Mouse (Mus musculus): ENCODE measurements around the gene Clstn3. TPM values are rescaled to one million over a fixed set of nuclear protein-coding genes. Genes with fewer than 3 reads are reported as not detected.

Gene Clstn3
- polyA plus RNA-seq, 2 experiments, result 5.1 to 11.2 TPM

GRCm38 (mm10) chr6:124443338-124443737 is 21.3 kb downstream of the Clstn3 start:
- no peaks in the 10 kb centered on the region; the same call in 1 of the 2 replicates for H3K36me3 ChIP-seq (ENCODE audit: control insufficient read depth, insufficient read depth, low read length)
- WGBS, result 79% methylated on average over 2 of the region's 2 CpGs
- H3K4me3 ChIP-seq (replicated peaks; ENCODE audit: low read length), result no peak overlapping the region
- no peak overlapping the region for H3K9ac ChIP-seq (ENCODE audit: low read depth, low read length, severe bottlenecking)
- H3K9me3 ChIP-seq (ENCODE audit: control insufficient read depth, low read length), result no peaks in the 10 kb centered on the region
- no peaks in the 10 kb centered on the region for H3K27me3 ChIP-seq (ENCODE audit: control insufficient read depth, insufficient read depth, low read length)
- ATAC-seq (ENCODE audit: low FRiP score, low read depth), result no peak
- TF ChIP-seq POLR2A (IDR thresholded peaks at IDR 0.05; ENCODE audit: borderline replicate concordance, extremely low read depth, insufficient read depth, insufficient read length), result no peak
- H3K4me2 ChIP-seq (replicated peaks; ENCODE audit: low read depth, low read length, severe bottlenecking), result no peak overlapping the region
- no peaks in the 10 kb centered on the region for H3K4me1 ChIP-seq (ENCODE audit: control insufficient read depth, insufficient read depth, low read length)
- DNase-seq (ENCODE audit: low spot score), result no peak
- no peak overlapping the region for H3K27ac ChIP-seq (replicated peaks; ENCODE audit: low read depth, low read length)

GRCm38 (mm10) chr6:124436245-124436644 is 28.3 kb downstream of the Clstn3 start:
- Histone ChIP-seq H3K27me3 (ENCODE audit: control insufficient read depth, insufficient read depth, low read length) (no peaks in the 10 kb centered on the region), H3K4me3 (replicated peaks; ENCODE audit: low read length) (no peak overlapping the region), H3K9ac (ENCODE audit: low read depth, low read length, severe bottlenecking) (no peak overlapping the region), H3K4me1 (ENCODE audit: control insufficient read depth, insufficient read depth, low read length) (no peaks in the 10 kb centered on the region), H3K36me3 (ENCODE audit: control insufficient read depth, insufficient read depth, low read length) (no peaks in the 10 kb centered on the region; the same call in 1 of the 2 replicates), H3K27ac (replicated peaks; ENCODE audit: low read depth, low read length) (no peak overlapping the region), H3K4me2 (replicated peaks; ENCODE audit: low read depth, low read length, severe bottlenecking) (no peak overlapping the region), H3K9me3 (ENCODE audit: control insufficient read depth, low read length) (no peaks in the 10 kb centered on the region)
- WGBS, result 83% methylated on average over 7 of the region's 7 CpGs
- no peak for ATAC-seq (ENCODE audit: low FRiP score, low read depth)
- no peak for DNase-seq (ENCODE audit: low spot score)
- no peak for TF ChIP-seq POLR2A (IDR thresholded peaks at IDR 0.05; ENCODE audit: borderline replicate concordance, extremely low read depth, insufficient read depth, insufficient read length)

GRCm38 (mm10) chr6:124435173-124435572 is 29.4 kb downstream of the Clstn3 start:
- Histone ChIP-seq H3K36me3 (ENCODE audit: control insufficient read depth, insufficient read depth, low read length) (no peaks in the 10 kb centered on the region; the same call in 1 of the 2 replicates), H3K4me1 (ENCODE audit: control insufficient read depth, insufficient read depth, low read length) (no peaks in the 10 kb centered on the region), H3K27ac (replicated peaks; ENCODE audit: low read depth, low read length) (no peak overlapping the region), H3K9ac (ENCODE audit: low read depth, low read length, severe bottlenecking) (no peak overlapping the region), H3K4me2 (replicated peaks; ENCODE audit: low read depth, low read length, severe bottlenecking) (no peak overlapping the region), H3K27me3 (ENCODE audit: control insufficient read depth, insufficient read depth, low read length) (no peaks in the 10 kb centered on the region), H3K4me3 (replicated peaks; ENCODE audit: low read length) (no peak overlapping the region), H3K9me3 (ENCODE audit: control insufficient read depth, low read length) (no peaks in the 10 kb centered on the region)
- no peak for ATAC-seq (ENCODE audit: low FRiP score, low read depth)
- no peak for DNase-seq (ENCODE audit: low spot score)
- WGBS, result 78% methylated on average over 5 of the region's 5 CpGs
- no peak for TF ChIP-seq POLR2A (IDR thresholded peaks at IDR 0.05; ENCODE audit: borderline replicate concordance, extremely low read depth, insufficient read depth, insufficient read length)

- ATAC-seq (ENCODE audit: low FRiP score, low read depth) (no peak), DNase-seq (ENCODE audit: low spot score) (no peak)
- 88% methylated on average over 8 of the region's 8 CpGs for WGBS
- Histone ChIP-seq H3K27ac (replicated peaks; ENCODE audit: low read depth, low read length) (no peak overlapping the region), H3K4me3 (replicated peaks; ENCODE audit: low read length) (no peak overlapping the region), H3K27me3 (ENCODE audit: control insufficient read depth, insufficient read depth, low read length) (no peaks in the 10 kb centered on the region), H3K4me1 (ENCODE audit: control insufficient read depth, insufficient read depth, low read length) (no peaks in the 10 kb centered on the region), H3K36me3 (ENCODE audit: control insufficient read depth, insufficient read depth, low read length) (no peaks in the 10 kb centered on the region; the same call in 1 of the 2 replicates), H3K9me3 (ENCODE audit: control insufficient read depth, low read length) (no peaks in the 10 kb centered on the region), H3K4me2 (replicated peaks; ENCODE audit: low read depth, low read length, severe bottlenecking) (no peak overlapping the region), H3K9ac (ENCODE audit: low read depth, low read length, severe bottlenecking) (no peak overlapping the region)
- no peak for TF ChIP-seq POLR2A (IDR thresholded peaks at IDR 0.05; ENCODE audit: borderline replicate concordance, extremely low read depth, insufficient read depth, insufficient read length)
Observed at GRCm38 (mm10) chr6:124433688-124434324, 30.8 kb downstream of the Clstn3 start.

- Histone ChIP-seq H3K4me2 (replicated peaks; ENCODE audit: low read depth, low read length, severe bottlenecking) (no peak overlapping the region), H3K4me3 (replicated peaks; ENCODE audit: low read length) (no peak overlapping the region), H3K4me1 (ENCODE audit: control insufficient read depth, insufficient read depth, low read length) (no peaks in the 10 kb centered on the region), H3K27me3 (ENCODE audit: control insufficient read depth, insufficient read depth, low read length) (no peaks in the 10 kb centered on the region), H3K36me3 (ENCODE audit: control insufficient read depth, insufficient read depth, low read length) (no peaks in the 10 kb centered on the region), H3K9ac (ENCODE audit: low read depth, low read length, severe bottlenecking) (no peak overlapping the region), H3K27ac (replicated peaks; ENCODE audit: low read depth, low read length) (no peak overlapping the region), H3K9me3 (ENCODE audit: control insufficient read depth, low read length) (no peaks in the 10 kb centered on the region)
- TF ChIP-seq POLR2A (IDR thresholded peaks at IDR 0.05; ENCODE audit: borderline replicate concordance, extremely low read depth, insufficient read depth, insufficient read length), result no peak
- no peak for ATAC-seq (ENCODE audit: low FRiP score, low read depth)
- DNase-seq (ENCODE audit: low spot score), result no peak
- WGBS, result 55% methylated on average over 8 of the region's 8 CpGs
Observed at GRCm38 (mm10) chr6:124430784-124431495, 33.7 kb downstream of the Clstn3 start.

Measured in limb, embryonic 14.5 days (tissue).